Mouse (Mus musculus): ENCODE results near the gene Creb5. TPM values are rescaled to one million over a fixed set of nuclear protein-coding genes. Genes with fewer than 3 reads are reported as not detected.

Gene Creb5
- total RNA-seq, 1 experiment, result 1.1 TPM

DNA sequence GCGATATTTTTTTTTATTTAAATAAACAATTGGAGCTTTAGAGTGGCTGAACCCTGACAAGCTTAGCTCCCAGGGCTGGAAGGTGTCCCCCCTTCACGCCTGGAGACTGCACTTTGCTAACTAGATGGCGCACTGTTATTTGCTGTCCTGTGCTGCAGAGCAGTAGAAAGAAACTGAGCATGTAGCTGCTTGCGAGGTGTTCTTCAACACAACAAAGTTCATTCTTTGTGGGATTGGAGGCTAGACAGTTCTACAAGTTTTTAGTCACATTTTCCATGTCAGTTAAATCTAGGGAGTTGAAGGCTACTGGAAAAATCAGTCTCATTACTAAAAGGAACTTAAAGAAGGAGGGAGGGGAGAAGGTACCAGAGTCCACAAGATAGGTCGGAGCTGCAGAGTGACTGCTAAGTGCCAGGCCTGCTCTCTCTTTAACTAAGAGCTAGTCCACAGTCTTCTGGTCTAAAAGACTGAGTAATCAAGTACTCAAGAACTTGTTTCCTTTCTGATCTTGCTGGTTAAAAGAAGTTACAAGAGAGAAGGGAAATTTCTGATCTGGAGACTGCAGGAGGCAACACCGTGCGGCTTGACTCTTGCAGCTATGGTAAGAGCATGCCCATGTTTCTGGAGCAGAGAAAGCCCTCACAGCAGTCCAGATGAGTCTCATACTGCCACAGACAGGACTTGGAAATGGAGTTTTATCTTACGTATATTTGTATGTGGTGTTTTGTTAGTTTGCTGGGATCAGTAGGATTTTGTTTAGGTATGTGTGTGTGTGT lies 3.3 kb downstream of the Creb5 start:
- Histone ChIP-seq H3K9me3 (ENCODE audit: control insufficient read depth, insufficient read depth, low read depth, low read length) (no peaks in the 10 kb centered on the region), H3K36me3 (ENCODE audit: control insufficient read depth, insufficient read depth, low read length, poor library complexity, severe bottlenecking) (no peaks in the 10 kb centered on the region), H3K4me3 (ENCODE audit: insufficient read depth in 1 of 2, low read depth in 1 of 2, low read length in 2 of 2, poor library complexity in 1 of 2, severe bottlenecking in 1 of 2) (no peak overlapping the region), H3K9ac (ENCODE audit: insufficient read depth, low read depth, low read length, poor library complexity, severe bottlenecking) (no peak overlapping the region), H3K4me1 (ENCODE audit: control insufficient read depth in 2 of 2, insufficient read depth in 2 of 2, low read length in 2 of 2, poor library complexity in 1 of 2) (no peaks in the 10 kb centered on the region), H3K27ac (ENCODE audit: insufficient read depth, low read depth, low read length, poor library complexity, severe bottlenecking) (no peak overlapping the region)
- no peak for TF ChIP-seq ZC3H11A (IDR thresholded peaks at IDR 0.05; ENCODE audit: borderline replicate concordance, low read depth, low read length)
- TF ChIP-seq MAFK (IDR thresholded peaks at IDR 0.05; ENCODE audit: insufficient read depth, low read depth, low read length), result no peak
- no peak for TF ChIP-seq ZNF384 (IDR thresholded peaks at IDR 0.05; ENCODE audit: low read depth, low read length)
- TF ChIP-seq HCFC1 (IDR thresholded peaks at IDR 0.05; ENCODE audit: borderline replicate concordance, insufficient read depth, low read length), result no peak
- TF ChIP-seq CHD2 (IDR thresholded peaks at IDR 0.05; ENCODE audit: low read depth, low read length), result no peak
- in situ Hi-C loops (cut with MboI; ENCODE audit: low sequenced_read_pairs in 2 of 2, unreplicated experiment in 2 of 2), result loop anchor here in 1 of 2 experiments (25.0 kb wide), 1 partner anchor 1028 kb away; the partner anchor contains the start of gene Hoxa13
- no peak for DNase-seq (ENCODE audit: low read depth, low spot score)

DNA sequence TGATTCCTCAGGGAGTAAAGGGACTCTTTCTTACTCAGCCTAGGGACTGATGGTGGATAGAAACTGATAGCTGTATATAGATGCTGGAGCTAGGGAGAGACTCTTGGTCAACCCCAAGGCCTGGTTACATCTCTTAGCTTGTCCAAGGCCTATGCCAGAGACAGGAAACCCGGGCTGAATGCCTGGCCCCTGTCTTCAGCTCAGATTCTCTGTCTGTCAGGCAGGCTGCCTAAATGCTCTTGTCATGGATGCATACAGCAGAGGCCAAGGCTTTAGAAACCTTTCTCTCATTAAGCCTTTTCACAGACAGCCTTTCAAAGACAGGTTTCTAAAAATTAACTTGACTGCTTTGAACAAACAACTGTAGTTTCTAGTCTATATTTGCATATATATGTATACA lies 5.9 kb downstream of the Creb5 start:
- Histone ChIP-seq H3K4me3 (ENCODE audit: insufficient read depth in 1 of 2, low read depth in 1 of 2, low read length in 2 of 2, poor library complexity in 1 of 2, severe bottlenecking in 1 of 2) (no peak overlapping the region), H3K27ac (ENCODE audit: insufficient read depth, low read depth, low read length, poor library complexity, severe bottlenecking) (no peak overlapping the region), H3K36me3 (ENCODE audit: control insufficient read depth, insufficient read depth, low read length, poor library complexity, severe bottlenecking) (no peaks in the 10 kb centered on the region), H3K4me1 (ENCODE audit: control insufficient read depth in 2 of 2, insufficient read depth in 2 of 2, low read length in 2 of 2, poor library complexity in 1 of 2) (no peaks in the 10 kb centered on the region), H3K9ac (ENCODE audit: insufficient read depth, low read depth, low read length, poor library complexity, severe bottlenecking) (no peak overlapping the region), H3K9me3 (ENCODE audit: control insufficient read depth, insufficient read depth, low read depth, low read length) (no peaks in the 10 kb centered on the region)
- no peak for DNase-seq (ENCODE audit: low read depth, low spot score)
- no peak for TF ChIP-seq CHD2 (IDR thresholded peaks at IDR 0.05; ENCODE audit: low read depth, low read length)
- TF ChIP-seq ZC3H11A (IDR thresholded peaks at IDR 0.05; ENCODE audit: borderline replicate concordance, low read depth, low read length), result no peak
- TF ChIP-seq ZNF384 (IDR thresholded peaks at IDR 0.05; ENCODE audit: low read depth, low read length), result no peak
- TF ChIP-seq MAFK (IDR thresholded peaks at IDR 0.05; ENCODE audit: insufficient read depth, low read depth, low read length), result no peak
- TF ChIP-seq HCFC1 (IDR thresholded peaks at IDR 0.05; ENCODE audit: borderline replicate concordance, insufficient read depth, low read length), result no peak
- in situ Hi-C loops (cut with MboI; ENCODE audit: low sequenced_read_pairs in 2 of 2, unreplicated experiment in 2 of 2), result loop anchor here in 1 of 2 experiments (25.0 kb wide), 1 partner anchor 1031 kb away; the partner anchor contains the start of gene Hoxa13

DNA sequence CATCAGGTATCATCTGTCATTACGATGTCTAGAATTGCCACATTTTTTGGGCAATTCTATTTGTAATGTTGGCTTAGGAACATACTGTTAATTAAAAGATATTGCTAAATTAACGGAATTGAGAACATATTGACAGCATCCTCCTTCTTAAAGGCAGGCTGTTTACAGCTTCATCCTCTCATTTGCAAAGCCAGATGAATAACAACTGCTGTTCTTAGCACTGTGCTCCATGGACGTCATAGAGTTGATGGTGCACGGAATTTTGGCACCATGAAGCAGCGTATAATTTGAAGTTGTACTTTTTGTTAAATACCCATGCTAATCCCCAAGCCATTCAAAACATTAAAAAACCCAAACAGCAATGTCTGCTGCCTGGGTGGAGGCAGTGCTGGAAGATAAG lies 10.8 kb downstream of the Creb5 start:
- no peaks in the 10 kb centered on the region for H3K36me3 ChIP-seq (ENCODE audit: control insufficient read depth, insufficient read depth, low read length, poor library complexity, severe bottlenecking)
- no peak for DNase-seq (ENCODE audit: low read depth, low spot score)
- H3K9ac ChIP-seq (ENCODE audit: insufficient read depth, low read depth, low read length, poor library complexity, severe bottlenecking), result no peak overlapping the region
- TF ChIP-seq ZC3H11A (IDR thresholded peaks at IDR 0.05; ENCODE audit: borderline replicate concordance, low read depth, low read length) (no peak), MAFK (IDR thresholded peaks at IDR 0.05; ENCODE audit: insufficient read depth, low read depth, low read length) (no peak), CHD2 (IDR thresholded peaks at IDR 0.05; ENCODE audit: low read depth, low read length) (no peak), ZNF384 (IDR thresholded peaks at IDR 0.05; ENCODE audit: low read depth, low read length) (no peak)
- no peak overlapping the region for H3K4me3 ChIP-seq (ENCODE audit: insufficient read depth in 1 of 2, low read depth in 1 of 2, low read length in 2 of 2, poor library complexity in 1 of 2, severe bottlenecking in 1 of 2)
- H3K4me1 ChIP-seq (ENCODE audit: control insufficient read depth in 2 of 2, insufficient read depth in 2 of 2, low read length in 2 of 2, poor library complexity in 1 of 2), result no peaks in the 10 kb centered on the region
- in situ Hi-C loops (cut with MboI; ENCODE audit: low sequenced_read_pairs in 2 of 2, unreplicated experiment in 2 of 2), result loop anchor here in 1 of 2 experiments (25.0 kb wide), 1 partner anchor 1036 kb away; the partner anchor contains the start of gene Hoxa13
- no peak overlapping the region for H3K27ac ChIP-seq (ENCODE audit: insufficient read depth, low read depth, low read length, poor library complexity, severe bottlenecking)
- H3K9me3 ChIP-seq (ENCODE audit: control insufficient read depth, insufficient read depth, low read depth, low read length), result no peaks in the 10 kb centered on the region

DNA sequence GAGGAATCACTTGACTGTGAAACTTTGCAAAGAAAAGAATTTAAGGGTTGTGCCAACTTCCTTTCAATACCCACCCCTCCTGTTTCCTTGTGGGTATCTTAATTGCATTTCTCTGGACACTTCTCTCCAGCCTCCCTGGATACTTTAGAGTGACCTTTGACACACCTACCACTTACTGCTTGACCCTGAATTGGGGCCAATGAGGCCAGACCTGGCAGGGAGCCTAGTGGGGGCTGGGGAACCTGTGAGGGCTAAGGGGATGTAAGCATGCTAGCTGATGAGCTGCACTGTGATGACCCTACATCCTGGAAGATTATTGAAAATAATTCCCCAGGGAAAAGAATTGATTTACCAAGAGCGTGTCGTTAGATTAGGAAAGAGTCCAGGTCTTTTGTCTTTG lies 17.1 kb downstream of the Creb5 start:
- in situ Hi-C loops (cut with MboI; ENCODE audit: low sequenced_read_pairs in 2 of 2, unreplicated experiment in 2 of 2), result no loop called here
- Histone ChIP-seq H3K4me1 (ENCODE audit: control insufficient read depth in 2 of 2, insufficient read depth in 2 of 2, low read length in 2 of 2, poor library complexity in 1 of 2) (no peaks in the 10 kb centered on the region), H3K9ac (ENCODE audit: insufficient read depth, low read depth, low read length, poor library complexity, severe bottlenecking) (no peak overlapping the region), H3K4me3 (ENCODE audit: insufficient read depth in 1 of 2, low read depth in 1 of 2, low read length in 2 of 2, poor library complexity in 1 of 2, severe bottlenecking in 1 of 2) (no peak overlapping the region), H3K9me3 (ENCODE audit: control insufficient read depth, insufficient read depth, low read depth, low read length) (no peaks in the 10 kb centered on the region), H3K36me3 (ENCODE audit: control insufficient read depth, insufficient read depth, low read length, poor library complexity, severe bottlenecking) (no peaks in the 10 kb centered on the region), H3K27ac (ENCODE audit: insufficient read depth, low read depth, low read length, poor library complexity, severe bottlenecking) (no peak overlapping the region)
- DNase-seq (ENCODE audit: low read depth, low spot score), result no peak
- TF ChIP-seq CHD2 (IDR thresholded peaks at IDR 0.05; ENCODE audit: low read depth, low read length), result no peak

DNA sequence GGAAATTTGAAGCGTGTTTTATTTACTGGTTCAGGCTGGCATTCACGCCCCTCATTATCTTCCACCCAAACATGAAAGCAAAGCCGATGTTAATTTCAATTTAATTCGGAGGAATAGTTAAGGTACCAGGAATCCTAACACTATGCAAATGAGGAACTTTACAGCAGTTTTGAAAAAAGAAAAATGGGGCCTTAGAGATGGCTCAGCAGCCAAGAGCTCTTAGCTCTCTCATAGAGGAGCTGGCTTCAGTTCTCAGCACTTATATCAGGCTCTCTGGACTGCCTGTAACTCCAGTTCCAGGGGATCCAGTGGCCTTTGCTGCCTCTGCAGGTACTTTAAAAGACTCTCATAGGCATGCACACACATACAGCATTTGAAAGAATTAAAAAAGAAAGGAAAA lies 19.1 kb downstream of the Creb5 start:
- no peak overlapping the region for H3K4me3 ChIP-seq (ENCODE audit: insufficient read depth in 1 of 2, low read depth in 1 of 2, low read length in 2 of 2, poor library complexity in 1 of 2, severe bottlenecking in 1 of 2)
- DNase-seq (ENCODE audit: low read depth, low spot score), result no peak
- H3K9ac ChIP-seq (ENCODE audit: insufficient read depth, low read depth, low read length, poor library complexity, severe bottlenecking), result no peak overlapping the region
- no peak for TF ChIP-seq MAFK (IDR thresholded peaks at IDR 0.05; ENCODE audit: insufficient read depth, low read depth, low read length)
- no peak for TF ChIP-seq HCFC1 (IDR thresholded peaks at IDR 0.05; ENCODE audit: borderline replicate concordance, insufficient read depth, low read length)
- no peak for TF ChIP-seq ZC3H11A (IDR thresholded peaks at IDR 0.05; ENCODE audit: borderline replicate concordance, low read depth, low read length)
- no peak for TF ChIP-seq CHD2 (IDR thresholded peaks at IDR 0.05; ENCODE audit: low read depth, low read length)
- TF ChIP-seq ZNF384 (IDR thresholded peaks at IDR 0.05; ENCODE audit: low read depth, low read length), result no peak
- H3K9me3 ChIP-seq (ENCODE audit: control insufficient read depth, insufficient read depth, low read depth, low read length), result no peaks in the 10 kb centered on the region
- in situ Hi-C loops (cut with MboI; ENCODE audit: low sequenced_read_pairs in 2 of 2, unreplicated experiment in 2 of 2), result no loop called here
- no peak overlapping the region for H3K27ac ChIP-seq (ENCODE audit: insufficient read depth, low read depth, low read length, poor library complexity, severe bottlenecking)
- no peaks in the 10 kb centered on the region for H3K36me3 ChIP-seq (ENCODE audit: control insufficient read depth, insufficient read depth, low read length, poor library complexity, severe bottlenecking)
- no peaks in the 10 kb centered on the region for H3K4me1 ChIP-seq (ENCODE audit: control insufficient read depth in 2 of 2, insufficient read depth in 2 of 2, low read length in 2 of 2, poor library complexity in 1 of 2)
